Mouse (Mus musculus) heart, embryonic 14.5 days (tissue): Measurements from ENCODE around the gene Brms1l. TPM values are rescaled to one million over a fixed set of nuclear protein-coding genes. Genes with fewer than 3 reads are reported as not detected.
"Not testable (repeated sequence)": the region's sequence is repeated elsewhere in the genome, so short reads cannot be mapped to it uniquely, and the experiment has no call there.

Experiments used
- ATAC-seq: fragments of 200-750 bp; cut with Nextera tagmentation; 2 replicates; pipeline ENCODE4 v1.8.0; 2017; ENCODE audit warnings: low read depth, moderate TSS enrichment; ENCODE audit not compliant: insufficient number of reproducible peaks, insufficient read depth, low FRiP score
- H3K27ac ChIP-seq, 2 experiments: fragments of 200-500 bp in 1 of 2; fragments of 300-500 bp in 1 of 2; sonication (generic) in 1 of 2; replicated peaks in 1 of 2; 2 replicates each; pipeline ENCODE4 v1.5.1; 2012 to 2014; ENCODE audit warnings: low read depth in 2 of 2, low read length in 2 of 2, control low read depth in 1 of 2, mild to moderate bottlenecking in 1 of 2, mixed read lengths in 1 of 2; ENCODE audit not compliant: control insufficient read depth in 1 of 2, insufficient read depth in 1 of 2
- H3K27me3 ChIP-seq: fragments of 300-500 bp; sonication (generic); 2 replicates; pipeline ENCODE4 v1.6.1; 2014; ENCODE audit warnings: mild to moderate bottlenecking, low read length, control low read depth; ENCODE audit not compliant: control insufficient read depth, insufficient read depth
- H3K36me3 ChIP-seq: fragments of 300-500 bp; sonication (generic); 2 replicates; pipeline ENCODE4 v1.6.1; 2014; ENCODE audit warnings: mild to moderate bottlenecking, control low read depth, low read length, mixed read lengths; ENCODE audit not compliant: control insufficient read depth, insufficient read depth
- H3K4me1 ChIP-seq, 2 experiments: fragments of 200-500 bp in 1 of 2; fragments of 300-500 bp in 1 of 2; sonication (generic) in 1 of 2; 2 replicates each; pipeline ENCODE4 v1.6.1; 2012 to 2014; ENCODE audit warnings: low read length in 2 of 2, control low read depth in 1 of 2, mixed read lengths in 1 of 2; ENCODE audit not compliant: control insufficient read depth in 2 of 2, insufficient read depth in 2 of 2
- H3K4me2 ChIP-seq: fragments of 300-500 bp; sonication (generic); 2 replicates; pipeline ENCODE4 v1.6.1; 2014; ENCODE audit warnings: mild to moderate bottlenecking, low read length
- H3K4me3 ChIP-seq, 2 experiments: fragments of 200-500 bp in 1 of 2; fragments of 300-500 bp in 1 of 2; sonication (generic) in 1 of 2; 2 replicates each; pipeline ENCODE4 v1.5.1; 2012 to 2014; ENCODE audit warnings: low read length in 2 of 2, mild to moderate bottlenecking in 2 of 2, control low read depth in 1 of 2, low read depth in 1 of 2, moderate library complexity in 1 of 2; ENCODE audit not compliant: control insufficient read depth in 1 of 2, insufficient read depth in 1 of 2
- H3K9ac ChIP-seq: fragments of 300-500 bp; sonication (generic); 2 replicates; pipeline ENCODE4 v1.6.1; 2014; ENCODE audit warnings: mild to moderate bottlenecking, low read length
- H3K9me3 ChIP-seq: fragments of 300-500 bp; sonication (generic); 2 replicates; pipeline ENCODE4 v1.6.1; 2016; ENCODE audit warnings: low read length, control low read depth; ENCODE audit not compliant: control insufficient read depth
- WGBS: fragments of 180-500 bp; shearing (Covaris S2); extraction: QIAGEN DNeasy Blood & Tissue Kit; methylation state at CpG from one replicate; pipeline ENCODE4 v1.1.7; 2014; 5-methylcytosine and 5-hydroxymethylcytosine counted together
- polyA plus RNA-seq: library from polyadenylated mRNA; unstranded; fragments of >200 nt; fragmentation: Nextera tagmentation; extraction: Ambion mirVana; gene quantifications from 2 replicates; pipeline ENCODE4 v1.2.1, GENCODE M21; 2014

The Brms1l gene
- 22.9 and 24.3 TPM in 2 replicates for polyA plus RNA-seq

DNA sequence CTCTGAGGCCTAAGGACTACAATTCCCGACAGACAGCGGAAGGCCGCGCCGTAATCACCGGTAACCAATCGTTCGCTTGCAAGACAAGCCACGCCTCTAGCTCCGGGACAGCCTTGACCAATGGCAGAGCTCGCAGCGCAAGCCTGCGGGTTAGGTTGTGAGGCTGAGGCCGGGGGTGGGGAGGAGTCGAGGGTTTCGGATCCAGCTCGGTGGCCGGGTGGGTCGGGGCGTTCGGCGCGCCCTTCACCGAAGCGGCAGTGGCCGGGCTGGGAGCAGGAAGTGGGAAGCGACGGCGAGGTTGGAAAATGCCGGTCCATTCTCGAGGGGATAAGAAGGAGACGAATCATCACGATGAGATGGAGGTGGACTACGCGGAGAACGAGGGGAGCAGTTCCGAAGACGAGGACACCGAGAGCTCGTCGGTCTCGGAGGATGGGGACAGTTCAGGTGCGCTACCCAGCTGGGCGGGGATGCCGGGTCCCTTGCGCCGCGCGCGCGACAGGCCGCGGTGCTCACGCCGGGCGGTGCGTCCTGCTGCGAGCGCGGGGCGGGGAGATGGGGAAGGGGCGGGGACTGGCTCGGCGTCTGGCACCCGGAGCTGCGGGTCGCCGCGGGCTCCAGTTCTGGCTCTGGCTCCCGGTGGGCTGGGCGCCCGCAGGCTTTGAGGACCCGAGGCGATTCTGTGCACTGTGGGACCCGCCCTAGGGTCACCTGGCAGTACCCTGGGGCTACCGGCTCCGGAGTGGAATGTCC, at the start of gene Brms1l:
TSS of gene Brms1l (plus strand) at position 126 of the 753 bp plus-strand sequence.
- no peaks in the 10 kb centered on the region for H3K9me3 ChIP-seq
- H3K27me3 ChIP-seq, result no peaks in the 10 kb centered on the region
- H3K9ac ChIP-seq, result peak within 1 kb of the TSS; percentile 86
- H3K36me3 ChIP-seq, result peaks cover 5% of the 10 kb centered on the region
- peak within 1 kb of the TSS; percentile 79 for H3K4me2 ChIP-seq
- peak within 1 kb of the TSS; percentile 91 to 96 for H3K27ac ChIP-seq
- peak; percentile 99 for ATAC-seq
- WGBS, result under 1% methylated on average over 70 of the region's 77 CpGs
- H3K4me1 ChIP-seq, result peaks cover 0 to 2% of the 10 kb centered on the region in 2 experiments; a peak in 2 of 4 replicates
- H3K4me3 ChIP-seq, result peak within 1 kb of the TSS; percentile 84 to 93

DNA sequence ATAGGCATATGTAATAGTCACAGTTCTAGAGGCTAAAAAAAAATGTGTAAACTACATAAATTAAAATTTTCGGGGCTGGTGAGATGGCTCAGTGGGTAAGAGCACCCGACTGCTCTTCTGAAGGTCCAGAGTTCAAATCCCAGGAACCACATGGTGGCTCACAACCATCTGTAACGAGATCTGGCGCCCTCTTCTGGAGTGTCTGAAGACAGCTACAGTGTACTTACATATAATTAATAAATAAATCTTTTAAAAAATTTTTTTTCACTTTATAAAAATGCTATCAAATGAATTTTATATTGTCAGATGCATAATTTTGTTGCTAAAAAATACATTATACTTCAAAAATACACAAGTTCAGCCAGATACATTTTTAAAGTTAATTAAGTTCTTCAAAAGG, 41.6 kb upstream of the Brms1l start:
- 79% methylated on average over 4 of the region's 4 CpGs for whole genome bisulfite sequencing
- H3K27me3 ChIP-seq, H3K9ac ChIP-seq, H3K27ac ChIP-seq, ATAC-seq, H3K9me3 ChIP-seq, H3K36me3 ChIP-seq, H3K4me2 ChIP-seq, H3K4me1 ChIP-seq, H3K4me3 ChIP-seq: not testable (repeated sequence)

DNA sequence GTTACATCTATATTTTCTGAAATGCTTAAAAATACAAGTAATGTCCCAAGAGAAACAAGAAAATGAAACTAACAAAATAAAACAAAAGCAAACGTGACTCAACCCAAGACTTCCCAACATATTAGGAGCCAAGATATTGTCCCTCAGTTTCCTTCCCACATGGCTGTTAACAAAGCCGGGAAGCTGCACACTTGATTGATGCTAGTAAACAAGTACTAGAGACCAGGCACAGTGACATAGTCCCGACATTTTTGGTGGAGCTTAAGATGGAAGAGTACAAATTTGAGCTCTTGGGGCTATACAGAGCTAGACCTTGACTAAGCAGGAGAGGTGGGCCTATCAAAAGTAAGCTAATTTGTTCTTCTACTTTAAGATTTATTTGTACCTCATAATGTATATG, 39.0 kb upstream of the Brms1l start:
- 0 out of 2 replicates have a peak, but pooled peaks cover 2% of the 10 kb centered on the region for H3K9me3 ChIP-seq
- WGBS, result 76% methylated on average over 3 of the region's 3 CpGs
- H3K4me3 ChIP-seq, result no peak overlapping the region
- 0 out of 4 replicates have a peak, but pooled peaks cover 0 to 3% of the 10 kb centered on the region in 2 experiments for H3K4me1 ChIP-seq
- H3K36me3 ChIP-seq, result peaks cover 7% of the 10 kb centered on the region
- no peak overlapping the region for H3K27ac ChIP-seq
- H3K9ac ChIP-seq, result no peak overlapping the region
- no peak for ATAC-seq
- H3K4me2 ChIP-seq, result no peak overlapping the region
- H3K27me3 ChIP-seq, result no peaks in the 10 kb centered on the region

DNA sequence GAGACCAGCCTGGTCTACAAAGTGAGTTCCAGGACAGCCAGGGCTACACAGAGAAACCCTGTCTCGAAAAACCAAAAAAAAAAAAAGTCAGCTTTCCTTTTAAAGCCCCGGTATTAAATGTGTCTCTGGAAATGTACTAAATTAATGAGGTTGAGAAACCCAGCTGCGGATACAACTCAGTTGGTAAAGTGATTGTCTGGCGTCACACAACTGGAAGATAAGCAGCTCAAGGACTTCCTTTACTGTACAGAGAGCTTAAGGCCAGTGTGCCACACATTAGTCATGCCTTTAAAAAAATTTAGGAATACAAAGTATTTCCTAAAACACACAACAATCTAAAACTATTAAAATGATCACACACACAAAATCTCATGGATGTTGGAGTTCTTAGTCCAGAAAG, 37.4 kb upstream of the Brms1l start:
- Histone ChIP-seq H3K27me3 (no peaks in the 10 kb centered on the region), H3K36me3 (peaks cover 6% of the 10 kb centered on the region), H3K9ac (no peak overlapping the region), H3K9me3 (0 out of 2 replicates have a peak, but pooled peaks cover 2% of the 10 kb centered on the region), H3K27ac (no peak overlapping the region), H3K4me3 (no peak overlapping the region), H3K4me2 (no peak overlapping the region), H3K4me1 (0 out of 4 replicates have a peak, but pooled peaks cover 0 to 3% of the 10 kb centered on the region in 2 experiments)
- WGBS, result 66% methylated on average over 4 of the region's 4 CpGs
- no peak for ATAC-seq

DNA sequence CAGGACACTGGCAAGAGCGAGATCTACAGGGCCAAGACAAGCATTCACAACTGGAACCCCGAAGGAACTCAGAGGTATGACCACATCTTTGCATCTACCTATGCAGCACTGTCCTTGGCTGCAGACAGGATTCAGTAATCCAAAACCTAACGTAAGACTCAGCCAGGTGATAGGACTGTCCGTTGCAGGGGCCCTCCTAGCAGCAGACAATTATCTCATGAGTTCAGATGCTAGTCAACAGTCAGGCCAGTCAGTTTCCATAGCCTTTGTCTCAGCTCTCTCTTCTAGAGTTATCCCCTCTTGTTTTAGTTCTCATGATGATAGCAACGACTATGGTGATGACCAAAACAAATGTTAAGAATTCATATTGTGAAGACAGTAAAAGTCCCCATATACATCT, 36.0 kb upstream of the Brms1l start:
- Histone ChIP-seq H3K27me3 (no peaks in the 10 kb centered on the region), H3K9ac (no peak overlapping the region), H3K4me2 (no peak overlapping the region), H3K4me3 (no peak overlapping the region), H3K36me3 (no peaks in the 10 kb centered on the region), H3K9me3 (0 out of 2 replicates have a peak, but pooled peaks cover 2% of the 10 kb centered on the region), H3K27ac (no peak overlapping the region), H3K4me1 (0 out of 4 replicates have a peak, but pooled peaks cover 0 to 5% of the 10 kb centered on the region in 2 experiments)
- 75% methylated on average over 5 of the region's 5 CpGs for WGBS
- no peak for ATAC-seq

DNA sequence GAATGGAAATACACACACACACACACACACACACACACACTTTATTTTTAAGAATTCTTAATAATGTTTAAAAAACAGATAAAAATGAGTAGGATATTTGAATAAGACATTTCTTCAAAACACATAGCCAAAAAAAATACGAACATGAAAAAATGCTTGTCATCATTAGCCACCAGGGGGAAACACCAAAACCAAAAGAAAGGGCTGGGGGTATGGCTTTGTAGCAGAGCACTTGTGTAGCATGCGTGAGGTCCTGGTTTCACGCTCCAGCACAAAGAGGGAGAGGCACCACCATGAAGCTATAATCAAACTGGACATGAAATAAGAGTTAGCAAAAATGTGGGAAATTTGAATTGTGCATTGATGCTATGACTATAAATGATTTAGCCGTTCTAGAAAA, 35.0 kb upstream of the Brms1l start:
- Histone ChIP-seq H3K4me2 (no peak overlapping the region), H3K4me1 (peaks cover 0 to 10% of the 10 kb centered on the region in 2 experiments; a peak in 3 of 4 replicates), H3K9ac (no peak overlapping the region), H3K36me3 (no peaks in the 10 kb centered on the region), H3K27me3 (no peaks in the 10 kb centered on the region), H3K4me3 (no peak overlapping the region), H3K27ac (no peak overlapping the region), H3K9me3 (0 out of 2 replicates have a peak, but pooled peaks cover 2% of the 10 kb centered on the region)
- 90% methylated on average over 4 of the region's 4 CpGs for WGBS
- no peak for ATAC-seq

DNA sequence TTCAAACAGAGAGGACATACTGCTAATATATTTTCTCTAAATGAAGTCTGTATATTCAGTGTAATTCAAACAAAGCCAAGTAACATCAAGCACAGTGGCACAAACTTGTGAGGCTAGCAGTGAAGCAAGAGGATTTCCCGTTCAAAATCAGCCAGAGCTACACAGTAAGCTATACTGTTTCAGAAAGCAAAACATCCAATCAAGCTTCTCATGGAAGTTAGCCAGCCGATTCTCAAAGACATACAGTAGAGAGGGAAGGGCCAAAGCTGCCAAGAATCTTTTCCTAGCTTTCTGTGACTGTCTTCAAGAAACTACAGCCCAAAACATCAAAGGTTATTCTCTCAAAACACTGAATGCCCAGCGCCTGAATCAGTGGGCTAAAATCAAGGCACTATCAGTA, 31.1 kb upstream of the Brms1l start:
- ATAC-seq, result no peak
- no peaks in the 10 kb centered on the region for H3K9me3 ChIP-seq
- H3K27ac ChIP-seq, result no peak overlapping the region
- 42% methylated on average over 3 of the region's 3 CpGs for WGBS
- no peak overlapping the region for H3K4me3 ChIP-seq
- no peaks in the 10 kb centered on the region for H3K36me3 ChIP-seq
- no peaks in the 10 kb centered on the region for H3K27me3 ChIP-seq
- H3K4me2 ChIP-seq, result no peak overlapping the region
- H3K9ac ChIP-seq, result no peak overlapping the region
- peaks cover 0 to 12% of the 10 kb centered on the region in 2 experiments; a peak in 3 of 4 replicates for H3K4me1 ChIP-seq
